Mouse (Mus musculus) MEL (cell line): ENCODE measurements at regions not wholly inside any gene's neighbourhood (a gene's known extent, or its start where the extent isn't known, plus 50 kb on each side); places are given as distances from the start of the nearest gene placed in this dataset.

Experiments
- DNase-seq: peaks from one replicate; pipeline ENCODE4 v3.0.0; 2011; ENCODE audit warnings: low read depth, low spot score
- H3K27ac ChIP-seq: 2 replicates; pipeline ENCODE4 v1.5.1; 2012; ENCODE audit warnings: low read depth, mild to moderate bottlenecking, control low read depth, low read length, moderate library complexity; ENCODE audit not compliant: control insufficient read depth
- H3K27me3 ChIP-seq, 2 experiments: fragments of 150-350 bp in 1 of 2; sonication (generic) in 1 of 2; 2 replicates each; pipeline ENCODE4 v1.6.1; 2012; ENCODE audit warnings: low read length in 2 of 2, mild to moderate bottlenecking in 2 of 2, improper control_type of control experiment in 1 of 2, moderate library complexity in 1 of 2; ENCODE audit not compliant: insufficient read depth in 2 of 2, control insufficient read depth in 1 of 2
- H3K36me3 ChIP-seq, 2 experiments: 2 replicates each; pipeline ENCODE4 v1.6.1; 2012 to 2014; ENCODE audit warnings: low read length in 2 of 2, improper control_type of control experiment in 1 of 2, inconsistent platforms in 1 of 2, mild to moderate bottlenecking in 1 of 2; ENCODE audit not compliant: insufficient read depth in 2 of 2, control insufficient read depth in 1 of 2
- H3K4me1 ChIP-seq, 2 experiments: fragments of 150-350 bp in 1 of 2; sonication (generic) in 1 of 2; 2 replicates each; pipeline ENCODE4 v1.6.1; 2012; ENCODE audit warnings: low read length in 2 of 2, improper control_type of control experiment in 1 of 2, mild to moderate bottlenecking in 1 of 2; ENCODE audit not compliant: insufficient read depth in 2 of 2, control insufficient read depth in 1 of 2
- H3K4me3 ChIP-seq, 2 experiments: fragments of 150-350 bp in 1 of 2; sonication (generic) in 1 of 2; 2 replicates each; pipeline ENCODE4 v1.5.1; 2012; ENCODE audit warnings: low read depth in 2 of 2, low read length in 2 of 2, mild to moderate bottlenecking in 2 of 2, moderate library complexity in 2 of 2, control low read depth in 1 of 2, improper control_type of control experiment in 1 of 2; ENCODE audit not compliant: control insufficient read depth in 1 of 2, insufficient read depth in 1 of 2
- H3K79me2 ChIP-seq: 2 replicates; pipeline ENCODE4 v1.6.1; 2012; ENCODE audit warnings: mild to moderate bottlenecking, low read length, moderate library complexity; ENCODE audit not compliant: control insufficient read depth, poor library complexity, insufficient read depth
- H3K9ac ChIP-seq: 2 replicates; pipeline ENCODE4 v1.6.1; 2012; ENCODE audit warnings: low read depth, mild to moderate bottlenecking, control low read depth, low read length, moderate library complexity; ENCODE audit not compliant: control insufficient read depth, poor library complexity, severe bottlenecking
- H3K9me3 ChIP-seq: fragments of 150-350 bp; sonication (generic); replicated peaks from 2 replicates; pipeline ENCODE4 v1.6.1; 2012; ENCODE audit warnings: mild to moderate bottlenecking, low read length, improper control_type of control experiment, moderate library complexity; ENCODE audit not compliant: insufficient read depth
- BHLHE40 ChIP-seq: IDR thresholded peaks from 2 replicates; pipeline ENCODE4 v1.6.1; 2012; ENCODE audit warnings: low read depth, mild to moderate bottlenecking, inconsistent platforms, low read length, improper control_type of control experiment, borderline replicate concordance
- CTCF ChIP-seq, 3 experiments: IDR thresholded peaks in 2 of 3; conservative IDR thresholded peaks in 1 of 3; 2 replicates each; pipeline ENCODE4 v1.5.1; 2011 to 2012; ENCODE audit warnings: low read length in 3 of 3, low read depth in 2 of 3, mild to moderate bottlenecking in 2 of 3, improper control_type of control experiment in 1 of 3, inconsistent platforms in 1 of 3, mixed read lengths in 1 of 3, moderate library complexity in 1 of 3; ENCODE audit not compliant: control insufficient read depth in 1 of 3, insufficient read depth in 1 of 3, poor library complexity in 1 of 3, severe bottlenecking in 1 of 3
- ELF1 ChIP-seq: IDR thresholded peaks from 2 replicates; pipeline ENCODE4 v1.6.1; 2014; ENCODE audit warnings: low read depth, mild to moderate bottlenecking, inconsistent platforms, low read length, improper control_type of control experiment, moderate library complexity
- EP300 ChIP-seq, 2 experiments: IDR thresholded peaks; 2 replicates each; pipeline ENCODE4 v1.6.1; 2011; ENCODE audit warnings: improper control_type of control experiment in 2 of 2, low read length in 2 of 2, low read depth in 1 of 2, mild to moderate bottlenecking in 1 of 2
- GABPA ChIP-seq: IDR thresholded peaks from 2 replicates; pipeline ENCODE4 v1.6.1; 2012; ENCODE audit warnings: low read depth, mild to moderate bottlenecking, inconsistent platforms, low read length, improper control_type of control experiment, moderate library complexity
- KAT2A ChIP-seq: conservative IDR thresholded peaks from 2 replicates; pipeline ENCODE4 v1.6.1; 2012; ENCODE audit warnings: low read depth, low read length, improper control_type of control experiment, inconsistent platforms
- MEF2A ChIP-seq: IDR thresholded peaks from 2 replicates; pipeline ENCODE4 v1.6.1; 2014; ENCODE audit warnings: low read depth, mild to moderate bottlenecking, inconsistent platforms, low read length, improper control_type of control experiment; ENCODE audit not compliant: poor library complexity, insufficient replicate concordance, severe bottlenecking; ENCODE audit errors: extremely low read depth
- MXI1 ChIP-seq: IDR thresholded peaks from 2 replicates; pipeline ENCODE4 v1.6.1; 2011; ENCODE audit warnings: mild to moderate bottlenecking, low read depth, low read length, improper control_type of control experiment
- MYC ChIP-seq: IDR thresholded peaks from 2 replicates; pipeline ENCODE4 v1.6.1; 2011; ENCODE audit warnings: low read depth, mild to moderate bottlenecking, low read length, improper control_type of control experiment, moderate library complexity
- NELFE ChIP-seq: IDR thresholded peaks from 2 replicates; pipeline ENCODE4 v1.6.1; 2011; ENCODE audit warnings: low read depth, low read length, improper control_type of control experiment
- NRF1 ChIP-seq: IDR thresholded peaks from 2 replicates; pipeline ENCODE4 v1.6.1; 2014; ENCODE audit warnings: low read depth, mild to moderate bottlenecking, inconsistent platforms, low read length, improper control_type of control experiment, moderate library complexity; ENCODE audit not compliant: poor library complexity, insufficient read depth, severe bottlenecking
- POLR2AphosphoS5 ChIP-seq: IDR thresholded peaks from 2 replicates; pipeline ENCODE4 v1.6.1; 2012; ENCODE audit warnings: low read depth, borderline replicate concordance, mild to moderate bottlenecking, inconsistent platforms, low read length, moderate library complexity, mixed read lengths
- RAD21 ChIP-seq: IDR thresholded peaks from 2 replicates; pipeline ENCODE4 v1.6.1; 2011; ENCODE audit warnings: mild to moderate bottlenecking, low read depth, low read length, improper control_type of control experiment
- RCOR1 ChIP-seq: IDR thresholded peaks from 2 replicates; pipeline ENCODE4 v1.6.1; 2012; ENCODE audit warnings: low read depth, mild to moderate bottlenecking, inconsistent platforms, low read length, improper control_type of control experiment
- SIN3A ChIP-seq: IDR thresholded peaks from 2 replicates; pipeline ENCODE4 v1.6.1; 2012; ENCODE audit warnings: low read length, improper control_type of control experiment, inconsistent platforms
- TBP ChIP-seq: IDR thresholded peaks from 2 replicates; pipeline ENCODE4 v1.8.0; 2011; ENCODE audit warnings: low read depth, low read length, improper control_type of control experiment
- TCF12 ChIP-seq: IDR thresholded peaks from 2 replicates; pipeline ENCODE4 v1.6.1; 2014; ENCODE audit warnings: low read depth, mild to moderate bottlenecking, inconsistent platforms, low read length, improper control_type of control experiment, moderate library complexity
- UBTF ChIP-seq: IDR thresholded peaks from 2 replicates; pipeline ENCODE4 v1.6.1; 2012; ENCODE audit warnings: low read depth, mild to moderate bottlenecking, inconsistent platforms, low read length, improper control_type of control experiment, moderate library complexity, borderline replicate concordance; ENCODE audit not compliant: insufficient read depth
- USF2 ChIP-seq, 2 experiments: IDR thresholded peaks; 2 replicates each; pipeline ENCODE4 v1.6.1; 2011 to 2012; ENCODE audit warnings: improper control_type of control experiment in 2 of 2, low read length in 2 of 2, borderline replicate concordance in 1 of 2, inconsistent platforms in 1 of 2, low read depth in 1 of 2, mild to moderate bottlenecking in 1 of 2; ENCODE audit not compliant: insufficient read depth in 1 of 2
- ZC3H11A ChIP-seq: IDR thresholded peaks from 2 replicates; pipeline ENCODE4 v1.6.1; 2012; ENCODE audit warnings: low read depth, mild to moderate bottlenecking, inconsistent platforms, low read length, improper control_type of control experiment

DNA sequence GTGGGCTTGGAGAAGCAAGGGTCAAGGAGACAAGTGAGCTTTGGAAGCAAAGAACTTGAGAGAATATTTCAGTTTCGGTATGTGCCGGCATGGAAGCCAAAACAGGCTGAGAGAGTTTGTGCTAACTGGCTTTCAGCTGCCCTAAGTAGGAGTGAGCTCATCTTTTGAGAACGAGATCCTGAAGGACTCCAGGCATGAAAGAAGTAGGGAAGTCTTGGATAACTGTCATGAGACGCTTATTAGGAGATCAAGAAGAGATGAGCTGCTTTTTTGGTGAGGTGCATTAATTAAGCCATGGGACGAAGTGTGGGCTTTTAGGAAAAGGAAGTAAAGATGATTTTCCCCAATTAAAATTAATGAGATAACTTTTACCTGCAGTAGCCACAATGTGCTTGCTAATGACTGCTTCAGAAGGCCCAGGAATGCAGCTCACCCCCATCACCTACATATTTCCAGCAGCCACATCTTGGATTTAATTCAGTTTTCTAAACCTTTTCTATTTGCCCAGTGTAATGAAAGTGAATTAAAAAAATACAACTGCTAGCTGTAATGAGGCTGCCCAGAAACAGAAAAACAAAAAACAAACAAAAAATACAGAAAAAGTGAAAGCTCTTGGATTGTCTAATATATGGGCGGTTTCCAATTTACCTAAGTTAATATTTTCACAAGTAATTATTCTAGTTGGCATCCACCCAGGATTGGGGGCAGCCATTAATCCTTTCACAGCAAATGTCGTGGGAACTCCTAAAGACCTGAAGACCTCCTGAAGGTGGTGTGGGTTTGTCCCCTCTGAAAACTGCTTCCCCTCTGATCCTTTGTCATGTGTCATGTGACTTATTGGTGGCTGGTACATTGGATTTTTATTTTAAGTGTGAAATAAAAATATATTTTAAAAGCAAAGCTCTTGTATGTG lies 204.7 kb upstream of the Slc39a10 start:
- Histone ChIP-seq H3K79me2 (no peaks in the 10 kb centered on the region), H3K9ac (no peak overlapping the region), H3K27me3 (no peaks in the 10 kb centered on the region), H3K4me3 (no peak overlapping the region), H3K4me1 (no peaks in the 10 kb centered on the region), H3K9me3 (no peaks in the 10 kb centered on the region), H3K36me3 (no peaks in the 10 kb centered on the region), H3K27ac (no peak overlapping the region)
- TF ChIP-seq RCOR1 (no peak), BHLHE40 (no peak), NELFE (no peak)
- no peak for DNase-seq

- Histone ChIP-seq H3K79me2 (no peaks in the 10 kb centered on the region), H3K9ac (no peak overlapping the region), H3K4me3 (no peak overlapping the region), H3K4me1 (no peaks in the 10 kb centered on the region), H3K27ac (no peak overlapping the region), H3K27me3 (no peaks in the 10 kb centered on the region), H3K9me3 (no peaks in the 10 kb centered on the region), H3K36me3 (no peaks in the 10 kb centered on the region)
- no peak for DNase-seq
- TF ChIP-seq RAD21 (no peak), USF2 (IDR thresholded peaks at IDR 0.05; ENCODE audit: borderline replicate concordance in 1 of 2, insufficient read depth in 1 of 2, low read depth in 1 of 2, low read length in 2 of 2) (no peak), TBP (no peak), GABPA (no peak), KAT2A (no peak), SIN3A (no peak), POLR2AphosphoS5 (no peak), CTCF (IDR thresholded peaks at IDR 0.05 in 2 of 3, conservative IDR thresholded peaks at IDR 0.05 in 1 of 3; ENCODE audit: control insufficient read depth in 1 of 3, insufficient read depth in 1 of 3, low read depth in 2 of 3, low read length in 3 of 3, poor library complexity in 1 of 3, severe bottlenecking in 1 of 3) (no peak), EP300 (IDR thresholded peaks at IDR 0.05; ENCODE audit: low read depth in 1 of 2, low read length in 2 of 2) (no peak), ZC3H11A (no peak), UBTF (no peak), NRF1 (no peak), ELF1 (no peak), RCOR1 (no peak), MYC (no peak), MXI1 (no peak), TCF12 (no peak), MEF2A (no peak)
These were observed 201.8 kb upstream of the Slc39a10 start for GRCm38 (mm10) chr1:47094498-47094897.
